Mouse (Mus musculus) MEL (cell line): ENCODE results near the gene Aaas. TPM values are rescaled to one million over a fixed set of nuclear protein-coding genes. Genes with fewer than 3 reads are reported as not detected.

Source experiments
- DNase-seq: peaks from one replicate; pipeline ENCODE4 v3.0.0; 2011; ENCODE audit warnings: low read depth, low spot score
- H3K27ac ChIP-seq: 2 replicates; pipeline ENCODE4 v1.5.1; 2012; ENCODE audit warnings: low read depth, mild to moderate bottlenecking, control low read depth, low read length, moderate library complexity; ENCODE audit not compliant: control insufficient read depth
- H3K27me3 ChIP-seq, 2 experiments: fragments of 150-350 bp in 1 of 2; sonication (generic) in 1 of 2; 2 replicates each; pipeline ENCODE4 v1.6.1; 2012; ENCODE audit warnings: low read length in 2 of 2, mild to moderate bottlenecking in 2 of 2, improper control_type of control experiment in 1 of 2, moderate library complexity in 1 of 2; ENCODE audit not compliant: insufficient read depth in 2 of 2, control insufficient read depth in 1 of 2
- H3K36me3 ChIP-seq, 2 experiments: 2 replicates each; pipeline ENCODE4 v1.6.1; 2012 to 2014; ENCODE audit warnings: low read length in 2 of 2, improper control_type of control experiment in 1 of 2, inconsistent platforms in 1 of 2, mild to moderate bottlenecking in 1 of 2; ENCODE audit not compliant: insufficient read depth in 2 of 2, control insufficient read depth in 1 of 2
- H3K4me1 ChIP-seq, 2 experiments: fragments of 150-350 bp in 1 of 2; sonication (generic) in 1 of 2; 2 replicates each; pipeline ENCODE4 v1.6.1; 2012; ENCODE audit warnings: low read length in 2 of 2, improper control_type of control experiment in 1 of 2, mild to moderate bottlenecking in 1 of 2; ENCODE audit not compliant: insufficient read depth in 2 of 2, control insufficient read depth in 1 of 2
- H3K4me3 ChIP-seq, 2 experiments: fragments of 150-350 bp in 1 of 2; sonication (generic) in 1 of 2; 2 replicates each; pipeline ENCODE4 v1.5.1; 2012; ENCODE audit warnings: low read depth in 2 of 2, low read length in 2 of 2, mild to moderate bottlenecking in 2 of 2, moderate library complexity in 2 of 2, control low read depth in 1 of 2, improper control_type of control experiment in 1 of 2; ENCODE audit not compliant: control insufficient read depth in 1 of 2, insufficient read depth in 1 of 2
- H3K79me2 ChIP-seq: 2 replicates; pipeline ENCODE4 v1.6.1; 2012; ENCODE audit warnings: mild to moderate bottlenecking, low read length, moderate library complexity; ENCODE audit not compliant: control insufficient read depth, poor library complexity, insufficient read depth
- H3K9ac ChIP-seq: 2 replicates; pipeline ENCODE4 v1.6.1; 2012; ENCODE audit warnings: low read depth, mild to moderate bottlenecking, control low read depth, low read length, moderate library complexity; ENCODE audit not compliant: control insufficient read depth, poor library complexity, severe bottlenecking
- H3K9me3 ChIP-seq: fragments of 150-350 bp; sonication (generic); replicated peaks from 2 replicates; pipeline ENCODE4 v1.6.1; 2012; ENCODE audit warnings: mild to moderate bottlenecking, low read length, improper control_type of control experiment, moderate library complexity; ENCODE audit not compliant: insufficient read depth
- BHLHE40 ChIP-seq: IDR thresholded peaks from 2 replicates; pipeline ENCODE4 v1.6.1; 2012; ENCODE audit warnings: low read depth, mild to moderate bottlenecking, inconsistent platforms, low read length, improper control_type of control experiment, borderline replicate concordance
- CHD1 ChIP-seq: IDR thresholded peaks from 2 replicates; pipeline ENCODE4 v1.6.1; 2012; ENCODE audit warnings: low read depth, mild to moderate bottlenecking, inconsistent platforms, low read length, improper control_type of control experiment
- EP300 ChIP-seq, 2 experiments: IDR thresholded peaks; 2 replicates each; pipeline ENCODE4 v1.6.1; 2011; ENCODE audit warnings: improper control_type of control experiment in 2 of 2, low read length in 2 of 2, low read depth in 1 of 2, mild to moderate bottlenecking in 1 of 2
- ETS1 ChIP-seq: IDR thresholded peaks from 2 replicates; pipeline ENCODE4 v1.6.1; 2012; ENCODE audit warnings: low read depth, mild to moderate bottlenecking, inconsistent platforms, low read length, improper control_type of control experiment, moderate library complexity
- GATA1 ChIP-seq: IDR thresholded peaks from 2 replicates; pipeline ENCODE4 v1.6.1; 2011; ENCODE audit warnings: low read depth, low read length, improper control_type of control experiment
- HCFC1 ChIP-seq: IDR thresholded peaks from 2 replicates; pipeline ENCODE4 v1.6.1; 2012; ENCODE audit warnings: low read depth, mild to moderate bottlenecking, inconsistent platforms, low read length, improper control_type of control experiment, moderate library complexity
- KAT2A ChIP-seq: conservative IDR thresholded peaks from 2 replicates; pipeline ENCODE4 v1.6.1; 2012; ENCODE audit warnings: low read depth, low read length, improper control_type of control experiment, inconsistent platforms
- MAFK ChIP-seq: IDR thresholded peaks from 2 replicates; pipeline ENCODE4 v1.6.1; 2011; ENCODE audit warnings: low read depth, mild to moderate bottlenecking, low read length, improper control_type of control experiment, borderline replicate concordance
- MAX ChIP-seq: IDR thresholded peaks from 2 replicates; pipeline ENCODE4 v1.6.1; 2011; ENCODE audit warnings: low read length, improper control_type of control experiment
- MAZ ChIP-seq: IDR thresholded peaks from 2 replicates; pipeline ENCODE4 v1.6.1; 2012; ENCODE audit warnings: low read depth, mild to moderate bottlenecking, inconsistent platforms, low read length, improper control_type of control experiment
- MEF2A ChIP-seq: IDR thresholded peaks from 2 replicates; pipeline ENCODE4 v1.6.1; 2014; ENCODE audit warnings: low read depth, mild to moderate bottlenecking, inconsistent platforms, low read length, improper control_type of control experiment; ENCODE audit not compliant: poor library complexity, insufficient replicate concordance, severe bottlenecking; ENCODE audit errors: extremely low read depth
- MXI1 ChIP-seq: IDR thresholded peaks from 2 replicates; pipeline ENCODE4 v1.6.1; 2011; ENCODE audit warnings: mild to moderate bottlenecking, low read depth, low read length, improper control_type of control experiment
- MYB ChIP-seq: IDR thresholded peaks from 2 replicates; pipeline ENCODE4 v1.6.1; 2011; ENCODE audit warnings: mild to moderate bottlenecking, low read depth, low read length, improper control_type of control experiment
- NRF1 ChIP-seq: IDR thresholded peaks from 2 replicates; pipeline ENCODE4 v1.6.1; 2014; ENCODE audit warnings: low read depth, mild to moderate bottlenecking, inconsistent platforms, low read length, improper control_type of control experiment, moderate library complexity; ENCODE audit not compliant: poor library complexity, insufficient read depth, severe bottlenecking
- POLR2AphosphoS2 ChIP-seq: IDR thresholded peaks from 2 replicates; pipeline ENCODE4 v1.6.1; 2011; ENCODE audit warnings: low read length, improper control_type of control experiment
- POLR2AphosphoS5 ChIP-seq: IDR thresholded peaks from 2 replicates; pipeline ENCODE4 v1.6.1; 2012; ENCODE audit warnings: low read depth, borderline replicate concordance, mild to moderate bottlenecking, inconsistent platforms, low read length, moderate library complexity, mixed read lengths
- RCOR1 ChIP-seq: IDR thresholded peaks from 2 replicates; pipeline ENCODE4 v1.6.1; 2012; ENCODE audit warnings: low read depth, mild to moderate bottlenecking, inconsistent platforms, low read length, improper control_type of control experiment
- SIN3A ChIP-seq: IDR thresholded peaks from 2 replicates; pipeline ENCODE4 v1.6.1; 2012; ENCODE audit warnings: low read length, improper control_type of control experiment, inconsistent platforms
- SMC3 ChIP-seq: IDR thresholded peaks from 2 replicates; pipeline ENCODE4 v1.6.1; 2011; ENCODE audit warnings: low read depth, low read length, improper control_type of control experiment
- TAL1 ChIP-seq: IDR thresholded peaks from 2 replicates; pipeline ENCODE4 v1.6.1; 2012; ENCODE audit warnings: mild to moderate bottlenecking, inconsistent platforms, low read length, moderate library complexity, mixed read lengths
- TBP ChIP-seq: IDR thresholded peaks from 2 replicates; pipeline ENCODE4 v1.8.0; 2011; ENCODE audit warnings: low read depth, low read length, improper control_type of control experiment
- TCF12 ChIP-seq: IDR thresholded peaks from 2 replicates; pipeline ENCODE4 v1.6.1; 2014; ENCODE audit warnings: low read depth, mild to moderate bottlenecking, inconsistent platforms, low read length, improper control_type of control experiment, moderate library complexity
- UBTF ChIP-seq: IDR thresholded peaks from 2 replicates; pipeline ENCODE4 v1.6.1; 2012; ENCODE audit warnings: low read depth, mild to moderate bottlenecking, inconsistent platforms, low read length, improper control_type of control experiment, moderate library complexity, borderline replicate concordance; ENCODE audit not compliant: insufficient read depth
- ZMIZ1 ChIP-seq: IDR thresholded peaks from 2 replicates; pipeline ENCODE4 v1.6.1; 2012; ENCODE audit warnings: low read depth, mild to moderate bottlenecking, inconsistent platforms, low read length, improper control_type of control experiment, moderate library complexity
- ZNF384 ChIP-seq: IDR thresholded peaks from 2 replicates; pipeline ENCODE4 v1.6.1; 2012; ENCODE audit warnings: low read depth, mild to moderate bottlenecking, inconsistent platforms, low read length, improper control_type of control experiment
- polyA plus RNA-seq, 2 experiments: library from polyadenylated mRNA; stranded (reverse) in 1 of 2; unstranded in 1 of 2; fragments of >175 nt in 1 of 2; fragments of >200 nt in 1 of 2; gene quantifications; 2 replicates each; pipeline versions ENCODE4 v1.2.1 to v1.2.4; 2012; ENCODE audit warnings: low replicate concordance in 2 of 2, low read depth in 1 of 2; ENCODE audit not compliant: insufficient read length in 2 of 2, insufficient read depth in 1 of 2, missing spikeins in 1 of 2
- total RNA-seq: library from RNA; depleted of rRNA; stranded (reverse); fragments of 300-350 nt; gene quantifications from 2 replicates; pipeline ENCODE4 v1.2.3, GENCODE M21; 2012

Aaas gene
- total and polyA plus RNA-seq, 3 experiments: 48.7 to 205 TPM; not detected in 1

DNA sequence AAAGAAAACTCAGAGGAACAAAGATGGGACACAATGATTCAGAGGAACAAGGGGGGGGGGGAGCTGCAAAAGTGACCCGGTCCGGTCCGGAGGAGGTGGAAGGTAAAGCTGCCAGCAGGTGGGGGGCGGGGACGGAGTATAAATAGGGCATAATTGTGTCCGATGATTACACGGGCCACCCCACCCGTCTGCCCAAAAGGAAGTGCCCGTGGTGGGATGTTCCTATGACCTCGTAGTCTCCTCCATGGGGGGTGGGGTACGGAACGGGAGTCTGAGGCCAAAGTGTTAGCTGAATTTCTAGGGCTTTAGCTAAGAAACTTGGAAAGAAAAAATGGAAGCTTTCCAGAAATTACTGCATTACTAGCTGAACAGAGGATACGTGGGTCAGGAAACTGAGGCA, 19.4 kb upstream of the Aaas start:
- peaks cover 2 to 17% of the 10 kb centered on the region in 2 experiments; a peak in 3 of 4 replicates for H3K27me3 ChIP-seq
- H3K4me3 ChIP-seq: no peak overlapping the region
- no peaks in the 10 kb centered on the region for H3K36me3 ChIP-seq
- no peak overlapping the region for H3K27ac ChIP-seq
- H3K79me2 ChIP-seq: no peaks in the 10 kb centered on the region
- no peaks in the 10 kb centered on the region for H3K9me3 ChIP-seq
- no peak for DNase-seq
- no peak for TF ChIP-seq CHD1
- TF ChIP-seq MAFK: no peak
- no peak for TF ChIP-seq BHLHE40
- no peak for TF ChIP-seq POLR2AphosphoS5
- TF ChIP-seq EP300 (IDR thresholded peaks at IDR 0.05; ENCODE audit: low read depth in 1 of 2, low read length in 2 of 2): no peak
- TF ChIP-seq NRF1: no peak
- no peak for TF ChIP-seq ZNF384
- no peak for TF ChIP-seq MEF2A
- TF ChIP-seq GATA1: no peak
- no peak for TF ChIP-seq SIN3A
- TF ChIP-seq MAX: no peak
- no peak for TF ChIP-seq MYB
- H3K4me1 ChIP-seq: peaks cover 0 to 2% of the 10 kb centered on the region in 2 experiments; a peak in 2 of 4 replicates
- no peak overlapping the region for H3K9ac ChIP-seq

DNA sequence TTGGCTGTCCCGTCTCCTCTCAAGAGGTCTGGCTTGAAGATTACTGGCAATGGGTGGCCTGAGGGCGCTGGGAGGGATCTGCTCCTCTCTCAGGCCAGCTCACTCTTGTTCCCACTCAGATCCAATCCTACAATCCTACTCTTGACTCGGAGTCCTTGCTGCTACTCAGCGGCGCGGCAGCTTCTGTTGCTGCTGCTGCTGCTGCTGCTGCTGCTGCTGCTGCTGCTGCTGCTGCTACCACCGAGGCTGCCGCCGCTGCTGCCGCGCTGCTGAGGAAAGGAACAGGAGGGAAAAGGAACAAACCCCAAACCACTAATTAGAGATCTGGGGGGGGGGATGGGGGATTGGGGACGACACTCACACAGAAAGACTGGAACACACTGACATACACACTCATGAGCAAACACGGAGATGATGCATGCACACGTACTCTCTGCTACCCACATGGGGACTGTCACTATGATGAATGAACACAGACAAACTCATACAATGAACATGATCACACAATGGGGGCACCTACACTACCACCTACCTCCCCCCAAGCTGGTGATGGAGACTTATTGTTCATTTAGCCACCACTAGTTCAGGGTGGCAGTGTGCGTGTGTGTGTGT, 16.3 kb upstream of the Aaas start, which contains the start of gene Sp7:
TSS of gene Sp7 (minus strand) at position 450 of the 612 bp plus-strand sequence.
- Histone ChIP-seq H3K36me3 (peaks cover 0 to 5% of the 10 kb centered on the region in 2 experiments; a peak in 2 of 4 replicates), H3K27ac (no peak within 1 kb of the TSS), H3K9me3 (no peaks in the 10 kb centered on the region), H3K79me2 (no peaks in the 10 kb centered on the region), H3K27me3 (peaks cover 4 to 16% of the 10 kb centered on the region in 2 experiments; a peak in 3 of 4 replicates), H3K9ac (no peak within 1 kb of the TSS), H3K4me1 (peaks cover 0 to 11% of the 10 kb centered on the region in 2 experiments; a peak in 2 of 4 replicates), H3K4me3 (no peak within 1 kb of the TSS)
- TF ChIP-seq MAX (no peak), MAZ (no peak), MEF2A (no peak), MYB (no peak), UBTF (no peak), TCF12 (no peak), MXI1 (no peak), TAL1 (no peak), POLR2AphosphoS5 (no peak), TBP (no peak), HCFC1 (no peak), SIN3A (no peak), POLR2AphosphoS2 (no peak), GATA1 (no peak), ETS1 (no peak), KAT2A (no peak), SMC3 (no peak), BHLHE40 (no peak), RCOR1 (no peak), ZMIZ1 (no peak)
- no peak for DNase-seq
